Mouse (Mus musculus): ENCODE measurements around the gene Zc3h7b.

The Zc3h7b gene

DNA sequence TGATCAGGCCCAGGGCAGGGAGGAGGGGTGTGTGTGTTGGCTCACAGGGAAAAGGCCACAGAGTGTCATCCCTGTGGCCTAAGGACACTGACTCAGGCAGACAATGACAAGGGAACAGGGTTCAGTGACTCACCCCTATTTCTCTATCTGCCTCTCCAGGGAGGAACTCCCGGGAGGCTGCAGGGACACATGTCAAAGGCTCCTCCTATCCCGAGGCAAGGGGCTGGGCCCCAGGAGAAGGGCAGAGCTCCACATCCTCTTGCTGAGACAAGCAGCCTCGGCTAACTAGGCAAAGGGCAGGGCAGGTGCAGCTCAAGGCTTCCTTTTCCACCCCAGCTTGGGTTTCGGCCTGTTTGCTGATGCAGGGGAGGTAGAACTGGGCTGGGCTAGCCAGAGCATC lies 100.9 kb downstream of the Zc3h7b start:
- DNase-seq (ENCODE audit: low spot score in 2 of 2) = peak; percentile 56 to 78

Data from urinary bladder, postnatal 36 days (tissue).